26 mouse cellular contexts compared by ENCODE assay signal in the genomic region with DNA sequence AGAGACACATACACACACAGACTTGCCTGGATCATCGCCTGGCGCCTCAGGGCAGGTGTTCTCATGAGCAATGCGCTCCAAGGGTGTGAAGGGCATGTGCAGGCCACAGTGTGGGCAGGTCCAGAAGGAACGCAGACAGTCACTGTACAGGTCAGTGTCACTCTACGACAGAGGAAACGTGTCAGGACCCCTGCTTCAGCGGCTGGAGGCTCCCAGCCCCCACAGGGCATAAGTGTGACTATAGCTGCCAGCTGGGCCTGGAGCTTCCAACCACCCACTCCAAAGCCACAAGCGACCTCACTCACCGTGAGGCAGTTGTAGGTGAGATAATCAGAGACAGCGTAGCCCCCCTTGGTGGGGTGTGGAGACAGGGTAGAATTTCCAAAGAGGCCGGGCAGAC. TPM values are rescaled to one million over a fixed set of nuclear protein-coding genes. Genes with fewer than 3 reads are reported as not detected.
"Had no signal": no experiment of that assay in that cellular context is flagged by ENCODE, and none has a peak within 500 bp of the region (broad histone marks: within the 10 kb centered on the region; RNA-seq: fewer than 3 reads in every experiment).

No protein-coding gene starts in this region.

- H3K9ac ChIP-seq: heart, embryonic 12.5 days; hindbrain, embryonic 13.5 days; hindbrain, embryonic 15.5 days; kidney, embryonic 15.5 days; limb, embryonic 13.5 days had no signal

- H3K4me1 ChIP-seq: heart, embryonic 10.5 days; heart, embryonic 12.5 days; hindbrain, embryonic 10.5 days; hindbrain, embryonic 13.5 days; hindbrain, embryonic 15.5 days; limb, embryonic 13.5 days had no signal

- H3K27ac ChIP-seq: gastrocnemius, adult 2 months; heart, embryonic 10.5 days; hindbrain, embryonic 10.5 days; hindbrain, embryonic 13.5 days; hindbrain, embryonic 15.5 days; hindbrain, postnatal 0 days; kidney, embryonic 15.5 days; kidney, postnatal 0 days; limb, embryonic 13.5 days had no signal

- ATAC-seq: hindbrain, postnatal 0 days; intestine, embryonic 16.5 days had no signal

- H3K27me3 ChIP-seq: heart, embryonic 12.5 days; hindbrain, embryonic 13.5 days; hindbrain, embryonic 15.5 days; kidney, embryonic 15.5 days; limb, embryonic 13.5 days had no signal

- H3K9me3 ChIP-seq: heart, embryonic 10.5 days; heart, embryonic 12.5 days; hindbrain, embryonic 10.5 days; hindbrain, embryonic 13.5 days; hindbrain, embryonic 15.5 days; kidney, embryonic 15.5 days; limb, embryonic 13.5 days had no signal

- H3K4me3 ChIP-seq: gastrocnemius, adult 2 months; heart, embryonic 10.5 days; heart, embryonic 12.5 days; hindbrain, embryonic 10.5 days; hindbrain, embryonic 13.5 days; hindbrain, embryonic 15.5 days; kidney, embryonic 15.5 days; limb, embryonic 13.5 days had no signal

- H3K4me2 ChIP-seq: heart, embryonic 12.5 days; hindbrain, embryonic 13.5 days; hindbrain, embryonic 15.5 days; kidney, embryonic 15.5 days; limb, embryonic 13.5 days had no signal

- DNase-seq: gastrocnemius, adult 2 months; gastrocnemius, postnatal 10 days; gastrocnemius, postnatal 25 days; heart, adult 18-20 months; heart, postnatal 10 days; heart, postnatal 4 days; kidney, adult 11 months; kidney, adult 2 months; kidney, adult 9 months; kidney, postnatal 14 days; kidney, postnatal 36 days; layer of hippocampus, adult 9-11 months; layer of hippocampus, postnatal 36 days; left cerebral cortex, postnatal 4 days had no signal

RNA-seq across cellular contexts. Expression of gene Meis3, which starts 23.6 kb away (rescaled TPM):
- total RNA-seq: granulocyte monocyte progenitor cell, adult 5-6 weeks had no signal

RNA-seq across cellular contexts. Expression of gene C5ar2, which starts 45.4 kb away (rescaled TPM):
- total RNA-seq: hindbrain, postnatal 0 days had no signal
- polyA plus RNA-seq: hindbrain, embryonic 10.5 days; limb, embryonic 11.5 days had no signal
